Mouse (Mus musculus) thymus, adult 2 months (tissue): ENCODE results near the gene Safb2. TPM values are rescaled to one million over a fixed set of nuclear protein-coding genes. Genes with fewer than 3 reads are reported as not detected.
A peak's percentile ranks its signal among the peaks of the same experiment; 100 is the strongest.

Experiments used
- DNase-seq: peaks from one replicate; pipeline ENCODE4 v3.0.0; 2021
- H3K27ac ChIP-seq: fragments of 200-500 bp; 2 replicates; pipeline ENCODE4 v1.5.1; 2012; ENCODE audit warnings: low read length, control low read depth; ENCODE audit not compliant: control insufficient read depth, insufficient read depth
- H3K27me3 ChIP-seq: fragments of 200-500 bp; 2 replicates; pipeline ENCODE4 v1.6.1; 2012; ENCODE audit warnings: mild to moderate bottlenecking, low read length, moderate library complexity, mixed read lengths; ENCODE audit not compliant: control insufficient read depth, insufficient read depth
- H3K36me3 ChIP-seq: fragments of 200-500 bp; 2 replicates; pipeline ENCODE4 v1.6.1; 2012; ENCODE audit warnings: mild to moderate bottlenecking, low read length, moderate library complexity; ENCODE audit not compliant: control insufficient read depth, insufficient read depth
- H3K4me1 ChIP-seq: fragments of 200-500 bp; replicated peaks from 2 replicates; pipeline ENCODE4 v1.6.1; 2012; ENCODE audit warnings: low read length; ENCODE audit not compliant: control insufficient read depth, insufficient read depth
- H3K4me3 ChIP-seq: fragments of 200-500 bp; 2 replicates; pipeline ENCODE4 v1.5.1; 2012; ENCODE audit warnings: mild to moderate bottlenecking, low read length, control low read depth, moderate library complexity; ENCODE audit not compliant: control insufficient read depth, insufficient read depth
- CTCF ChIP-seq: fragments of 200-500 bp; IDR thresholded peaks from 2 replicates; pipeline ENCODE4 v1.5.1; 2012; ENCODE audit warnings: mild to moderate bottlenecking, control low read depth, low read length, moderate library complexity, borderline replicate concordance; ENCODE audit not compliant: control insufficient read depth, poor library complexity, insufficient read depth; ENCODE audit errors: extremely low read depth
- POLR2A ChIP-seq: fragments of 200-500 bp; IDR thresholded peaks from 2 replicates; pipeline ENCODE4 v1.6.1; 2012; ENCODE audit warnings: mild to moderate bottlenecking, low read length, control low read depth, moderate library complexity; ENCODE audit not compliant: control insufficient read depth, poor library complexity, insufficient read depth; ENCODE audit errors: extremely low read depth
- WGBS: fragments of 180-500 bp; shearing (Covaris S2); methylation state at CpG from one replicate; pipeline ENCODE4 v1.1.7; 2018; 5-methylcytosine and 5-hydroxymethylcytosine counted together
- polyA plus RNA-seq: library from polyadenylated mRNA; depleted of rRNA; stranded (reverse); fragments of >200 nt; gene quantifications from 2 replicates; pipeline ENCODE4 v1.2.3, GENCODE M21; 2012

The Safb2 gene
- polyA plus RNA-seq, 1 experiment: 196 TPM

DNA sequence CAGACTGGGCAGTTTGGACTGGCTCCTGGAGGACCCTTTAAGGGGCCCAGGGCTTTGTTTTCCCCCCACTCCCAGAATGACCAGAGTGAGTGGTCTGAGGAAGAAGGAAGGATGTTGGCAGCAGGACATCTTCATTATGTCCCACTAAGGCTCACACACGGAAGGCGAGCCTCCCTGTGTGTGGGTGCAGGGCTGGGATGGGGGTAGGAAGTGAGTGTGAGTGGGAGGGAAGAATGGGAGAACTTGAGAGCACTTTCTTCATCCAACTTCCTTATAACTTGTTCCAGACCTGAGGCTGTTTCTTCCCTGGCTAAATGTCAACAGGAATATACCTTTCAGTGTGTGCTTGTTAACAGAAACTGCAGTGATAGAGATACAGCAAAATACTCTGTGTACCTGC lies 26.9 kb upstream of the Safb2 start:
- Histone ChIP-seq H3K36me3 (peaks cover 5% of the 10 kb centered on the region), H3K4me1 (peaks cover 27% of the 10 kb centered on the region), H3K27ac (no peak overlapping the region), H3K27me3 (no peaks in the 10 kb centered on the region), H3K4me3 (no peak overlapping the region)
- TF ChIP-seq POLR2A: no peak
- 96% methylated on average over 2 of the region's 2 CpGs for WGBS
- DNase-seq: no peak

DNA sequence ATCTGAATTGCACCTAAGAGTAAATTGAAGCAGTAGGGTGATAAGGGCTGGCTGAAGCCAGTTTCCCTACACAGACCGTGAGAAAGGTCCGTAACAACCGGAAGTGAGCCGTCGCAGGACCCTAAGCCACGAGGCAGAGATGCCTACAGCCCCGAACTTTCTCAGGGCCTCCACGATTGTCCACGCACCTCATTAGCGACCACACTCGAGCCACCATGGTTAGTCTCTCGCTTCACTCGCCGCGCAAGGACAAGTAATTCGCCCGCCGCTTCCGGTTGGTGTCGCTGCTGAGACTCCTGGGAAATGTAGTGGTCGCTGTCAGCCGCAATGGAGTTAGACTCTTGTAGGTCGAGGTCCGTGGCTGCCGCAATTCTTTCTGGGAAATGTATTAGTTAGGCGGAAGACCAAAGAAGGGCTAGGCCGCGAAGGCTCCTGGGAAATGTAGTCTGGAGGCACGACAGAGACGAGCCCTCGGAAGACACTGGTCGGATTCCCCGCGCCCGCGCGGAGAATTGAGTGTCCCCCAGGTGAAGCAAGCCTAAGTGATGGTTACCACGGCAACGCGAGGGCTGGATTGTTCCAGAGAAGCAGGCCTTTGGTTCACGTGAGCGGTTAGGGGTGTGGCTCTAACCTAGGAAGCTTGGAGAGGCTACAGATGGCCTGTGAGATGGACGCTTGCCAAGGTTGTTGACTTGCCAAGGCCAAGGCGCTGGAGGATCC lies 25.2 kb upstream of the Safb2 start, which contains the start of gene 2410015M20Rik:
Gene 2410015M20Rik (minus strand): TSS at position 320 of the 720 bp plus-strand sequence.
- WGBS: under 1% methylated on average over 44 of the region's 44 CpGs
- Histone ChIP-seq H3K4me3 (peak within 1 kb of the TSS; percentile 96), H3K27ac (peak within 1 kb of the TSS; percentile 45), H3K36me3 (peaks cover 22% of the 10 kb centered on the region), H3K27me3 (no peaks in the 10 kb centered on the region), H3K4me1 (peaks cover 24% of the 10 kb centered on the region)
- peak; percentile 94 for DNase-seq
- TF ChIP-seq CTCF (peak; percentile 70), POLR2A (peak; percentile 40; the same call in 1 of the 2 replicates)

- 36% methylated on average over 5 of the region's 5 CpGs for WGBS
- no peaks in the 10 kb centered on the region for H3K27me3 ChIP-seq
- H3K36me3 ChIP-seq: peaks cover 31% of the 10 kb centered on the region
- no peak for DNase-seq
- H3K27ac ChIP-seq: no peak overlapping the region
- peak overlapping the region; percentile 96 for H3K4me3 ChIP-seq
- peaks cover 16% of the 10 kb centered on the region for H3K4me1 ChIP-seq
- TF ChIP-seq POLR2A (no peak), CTCF (no peak)
Observed at GRCm38 (mm10) chr17:56608699-56609098, 24.3 kb upstream of the Safb2 start.

- H3K4me1 ChIP-seq: peaks cover 16% of the 10 kb centered on the region
- H3K4me3 ChIP-seq: no peak overlapping the region
- no peaks in the 10 kb centered on the region for H3K27me3 ChIP-seq
- H3K36me3 ChIP-seq: peaks cover 42% of the 10 kb centered on the region
- H3K27ac ChIP-seq: no peak overlapping the region
- TF ChIP-seq POLR2A (no peak), CTCF (no peak)
- WGBS: 84% methylated on average over 3 of the region's 3 CpGs
- DNase-seq: no peak
Observed at GRCm38 (mm10) chr17:56607521-56608062, 23.2 kb upstream of the Safb2 start.

DNA sequence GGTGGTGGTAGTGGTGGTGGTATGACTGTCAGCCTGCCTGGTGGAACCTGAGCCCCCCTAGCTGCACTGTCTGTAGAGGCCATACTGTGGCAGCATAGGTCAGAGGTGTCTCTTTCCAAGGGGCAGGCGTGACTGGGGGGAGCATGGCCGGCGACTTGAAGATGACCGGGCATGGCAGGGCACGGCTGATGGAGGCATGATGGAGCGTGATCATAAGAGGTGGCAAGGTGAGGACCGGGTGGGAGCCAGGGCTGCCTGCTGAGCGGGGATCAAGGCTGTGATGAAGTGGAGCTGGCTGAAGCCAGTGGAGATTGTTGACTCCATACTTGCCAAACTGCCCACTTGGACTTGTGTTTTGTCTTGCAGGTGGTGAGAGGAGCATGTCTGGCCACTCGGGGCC lies 21.0 kb upstream of the Safb2 start:
- H3K4me1 ChIP-seq: peaks cover 16% of the 10 kb centered on the region
- no peaks in the 10 kb centered on the region for H3K27me3 ChIP-seq
- TF ChIP-seq POLR2A: no peak
- no peak for TF ChIP-seq CTCF
- 95% methylated on average over 9 of the region's 9 CpGs for WGBS
- H3K27ac ChIP-seq: no peak overlapping the region
- DNase-seq: no peak
- H3K4me3 ChIP-seq: no peak overlapping the region
- H3K36me3 ChIP-seq: peaks cover 62% of the 10 kb centered on the region

DNA sequence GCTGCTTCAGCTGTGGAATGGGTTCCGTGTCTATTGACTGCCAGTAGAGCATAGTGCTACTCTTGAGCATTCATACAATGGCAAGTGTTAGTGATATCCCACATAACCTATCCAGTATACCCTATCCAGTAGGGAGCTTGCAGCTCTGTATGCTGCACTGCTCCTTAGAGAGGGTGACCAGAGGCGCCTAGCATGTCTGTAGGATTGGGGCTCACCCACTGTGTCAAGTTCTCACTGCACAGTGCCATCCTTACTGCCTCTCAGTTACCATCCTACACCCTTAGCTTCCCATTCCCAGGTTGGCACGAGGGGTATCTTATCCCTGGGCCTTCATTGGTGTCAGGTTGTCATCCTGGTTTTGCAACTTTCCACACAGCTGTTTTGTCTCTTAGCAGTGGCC lies 20.0 kb upstream of the Safb2 start:
- H3K36me3 ChIP-seq: peaks cover 72% of the 10 kb centered on the region
- 96% methylated on average over 3 of the region's 3 CpGs for WGBS
- no peak overlapping the region for H3K27ac ChIP-seq

More for the DNA sequence above, 20.0 kb upstream of the Safb2 start:
- no peak for TF ChIP-seq POLR2A
- TF ChIP-seq CTCF: no peak
- peaks cover 9% of the 10 kb centered on the region for H3K4me1 ChIP-seq
- no peak for DNase-seq
- no peaks in the 10 kb centered on the region for H3K27me3 ChIP-seq
- H3K4me3 ChIP-seq: no peak overlapping the region
